Mouse (Mus musculus) C2C12 (cell line): ENCODE results near the gene Il17rc. TPM values are rescaled to one million over a fixed set of nuclear protein-coding genes. Genes with fewer than 3 reads are reported as not detected.

Experiments used
- H3K27me3 ChIP-seq: one replicate; pipeline ENCODE4 v1.6.1; 2011; ENCODE audit not compliant: control insufficient read depth, insufficient read depth, insufficient read length
- H3K36me3 ChIP-seq: one replicate; pipeline ENCODE4 v1.6.1; 2011; ENCODE audit not compliant: control insufficient read depth, insufficient read depth
- H3K4me3 ChIP-seq: one replicate; pipeline ENCODE4 v1.5.1; 2011; ENCODE audit warnings: mild to moderate bottlenecking, control low read depth; ENCODE audit not compliant: poor library complexity, insufficient read depth, severe bottlenecking
- H3K79me2 ChIP-seq: one replicate; pipeline ENCODE4 v1.6.1; 2011; ENCODE audit not compliant: control insufficient read depth, insufficient read depth
- H3K79me3 ChIP-seq: one replicate; pipeline ENCODE4 v1.6.1; 2011; ENCODE audit warnings: low read depth, control low read depth
- H3ac ChIP-seq: one replicate; pipeline ENCODE3; 2011; ENCODE audit warnings: low read depth; ENCODE audit not compliant: control insufficient read depth, insufficient read length
- CEBPB ChIP-seq: IDR thresholded peaks from one replicate; pipeline ENCODE4 v1.6.1; 2011; ENCODE audit warnings: low read depth, mild to moderate bottlenecking, control low read depth, moderate library complexity
- CTCF ChIP-seq: IDR thresholded peaks from one replicate; pipeline ENCODE4 v1.5.1; 2011; ENCODE audit not compliant: control insufficient read depth, insufficient read depth, insufficient read length
- FOSL1 ChIP-seq: IDR thresholded peaks from one replicate; pipeline ENCODE4 v1.8.0; 2011; ENCODE audit warnings: mild to moderate bottlenecking, low read length; ENCODE audit not compliant: poor library complexity, insufficient read depth, severe bottlenecking
- MAX ChIP-seq: IDR thresholded peaks from one replicate; pipeline ENCODE4 v1.6.1; 2011; ENCODE audit warnings: mild to moderate bottlenecking, control low read depth
- MYOD1 ChIP-seq: IDR thresholded peaks from one replicate; pipeline ENCODE4 v1.6.1; 2011; ENCODE audit warnings: low read depth; ENCODE audit not compliant: control insufficient read depth, insufficient read length
- MYOG ChIP-seq: IDR thresholded peaks from one replicate; pipeline ENCODE4 v1.6.1; 2011; ENCODE audit not compliant: control insufficient read depth, insufficient read length; ENCODE audit errors: extremely low read depth
- USF1 ChIP-seq: IDR thresholded peaks from one replicate; pipeline ENCODE4 v1.6.1; 2011; ENCODE audit warnings: low read depth, mild to moderate bottlenecking, control low read depth, moderate library complexity
- polyA plus RNA-seq: library from polyadenylated mRNA; unstranded; fragments of >200 nt; fragmentation: generic; extraction: Trizol; gene quantifications from one replicate; pipeline ENCODE4 v1.2.1, GENCODE M21; 2012; ENCODE audit warnings: missing spikeins

Gene Il17rc
- polyA plus RNA-seq, 1 experiment = 36.2 TPM

DNA sequence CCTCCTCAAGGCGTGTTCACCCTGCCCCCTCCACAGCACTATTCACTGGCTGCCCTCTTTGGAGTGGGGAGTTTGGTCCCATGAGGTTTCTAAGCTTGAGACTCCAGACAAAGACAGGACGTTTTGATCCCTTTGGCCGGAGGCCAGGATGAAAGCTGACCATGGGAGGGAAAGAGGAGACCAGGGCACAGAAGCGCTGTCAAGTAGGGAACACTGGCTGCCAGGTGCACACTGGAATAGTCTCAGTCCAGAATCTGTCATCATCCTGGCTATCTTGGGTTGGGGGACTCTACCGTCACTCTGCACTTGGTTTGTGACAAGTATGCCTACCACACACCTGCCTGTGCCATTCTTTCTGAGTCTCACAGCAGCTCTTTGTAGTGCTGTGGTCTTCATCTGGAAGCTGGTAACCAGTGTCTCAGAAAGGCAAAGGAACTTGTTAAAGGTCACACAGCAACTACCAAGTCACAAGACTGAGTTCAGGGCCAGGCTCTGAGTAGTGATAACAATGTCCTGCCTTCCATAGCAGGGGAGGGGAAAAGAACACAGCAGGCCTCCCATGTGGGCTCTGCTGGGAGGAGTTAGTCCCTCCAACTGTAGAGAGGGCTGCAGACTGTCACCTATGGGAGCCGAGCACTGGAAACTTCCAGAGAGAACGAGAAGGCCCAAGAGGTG lies 37.2 kb downstream of the Il17rc start:
- Histone ChIP-seq H3K36me3 (no peaks in the 10 kb centered on the region), H3K4me3 (no peak overlapping the region), H3K79me3 (no peaks in the 10 kb centered on the region), H3K27me3 (no peaks in the 10 kb centered on the region), H3K79me2 (no peaks in the 10 kb centered on the region), H3ac (no peak overlapping the region)
- TF ChIP-seq MYOD1 (peak; percentile 76), FOSL1 (no peak), MAX (no peak)

DNA sequence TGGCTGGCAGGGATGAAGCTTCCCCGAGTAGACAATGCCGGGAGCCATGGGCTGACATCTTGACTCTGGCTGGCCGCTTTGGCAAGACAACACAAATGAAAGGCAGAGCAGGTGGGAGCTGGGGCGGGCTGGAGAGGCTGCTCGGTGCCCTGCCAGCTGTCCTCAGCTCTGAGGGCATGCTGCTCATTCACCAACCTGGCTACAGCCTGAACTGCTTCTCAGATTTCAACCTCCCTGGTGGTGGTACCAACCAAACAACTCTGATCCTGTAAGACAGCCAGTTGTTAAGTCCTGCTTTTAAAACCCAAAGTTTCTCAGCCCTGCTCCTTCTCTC lies 37.7 kb downstream of the Il17rc start:
- Histone ChIP-seq H3K27me3 (no peaks in the 10 kb centered on the region), H3ac (no peak overlapping the region), H3K79me3 (no peaks in the 10 kb centered on the region), H3K4me3 (no peak overlapping the region), H3K36me3 (no peaks in the 10 kb centered on the region), H3K79me2 (no peaks in the 10 kb centered on the region)
- TF ChIP-seq MYOD1 (peak; percentile 64), FOSL1 (no peak)

DNA sequence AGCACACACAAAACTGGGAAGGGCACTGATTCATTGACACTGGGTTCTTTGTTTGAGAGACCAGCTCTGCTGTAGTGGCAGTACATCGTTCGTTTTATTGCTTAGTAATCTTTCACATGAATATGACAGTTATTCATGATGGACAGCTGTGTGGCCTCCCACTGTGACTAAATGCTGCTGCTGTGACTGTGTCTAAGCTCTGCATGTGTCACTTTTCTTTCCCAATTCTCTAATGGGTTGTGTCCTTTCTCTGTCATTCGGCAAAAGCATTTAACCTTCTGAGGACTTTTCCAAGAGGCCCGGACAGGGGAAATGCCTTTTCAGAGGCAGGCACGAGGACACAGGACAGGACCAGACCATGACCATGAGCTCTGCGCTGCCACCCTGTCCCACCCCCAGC lies 42.7 kb downstream of the Il17rc start:
- no peak overlapping the region for H3K4me3 ChIP-seq
- peaks cover 45% of the 10 kb centered on the region for H3K36me3 ChIP-seq
- H3K79me3 ChIP-seq = no peaks in the 10 kb centered on the region
- TF ChIP-seq MYOD1 (no peak), CTCF (no peak), MYOG (no peak), USF1 (no peak), FOSL1 (no peak), MAX (no peak), CEBPB (no peak)
- no peak overlapping the region for H3ac ChIP-seq
- H3K27me3 ChIP-seq = no peaks in the 10 kb centered on the region
- H3K79me2 ChIP-seq = no peaks in the 10 kb centered on the region

DNA sequence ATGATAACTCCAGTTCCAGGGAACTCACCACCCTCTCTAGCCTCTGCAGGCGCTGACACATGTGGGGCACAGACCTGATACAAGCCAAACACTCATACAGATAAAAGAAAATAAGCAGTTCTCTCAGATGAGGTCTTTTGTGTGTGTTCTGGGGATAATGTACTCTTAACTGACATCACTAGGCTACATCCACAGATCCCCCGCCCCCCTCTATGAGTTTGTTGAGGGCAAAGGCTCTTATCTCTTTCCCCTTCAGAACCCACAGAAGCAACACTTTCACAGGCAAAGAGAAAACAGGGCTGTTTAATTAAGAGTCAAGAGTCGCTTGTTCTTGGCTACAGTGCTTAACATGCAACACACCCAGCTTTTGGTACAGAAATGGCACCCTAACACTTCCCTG lies 43.4 kb downstream of the Il17rc start:
- TF ChIP-seq FOSL1 (no peak), MYOD1 (no peak), CEBPB (no peak), CTCF (no peak)
- H3K27me3 ChIP-seq = no peaks in the 10 kb centered on the region
- no peak overlapping the region for H3K4me3 ChIP-seq
- H3K79me3 ChIP-seq = no peaks in the 10 kb centered on the region
- no peak overlapping the region for H3ac ChIP-seq
- H3K36me3 ChIP-seq = peaks cover 52% of the 10 kb centered on the region
- H3K79me2 ChIP-seq = no peaks in the 10 kb centered on the region

DNA sequence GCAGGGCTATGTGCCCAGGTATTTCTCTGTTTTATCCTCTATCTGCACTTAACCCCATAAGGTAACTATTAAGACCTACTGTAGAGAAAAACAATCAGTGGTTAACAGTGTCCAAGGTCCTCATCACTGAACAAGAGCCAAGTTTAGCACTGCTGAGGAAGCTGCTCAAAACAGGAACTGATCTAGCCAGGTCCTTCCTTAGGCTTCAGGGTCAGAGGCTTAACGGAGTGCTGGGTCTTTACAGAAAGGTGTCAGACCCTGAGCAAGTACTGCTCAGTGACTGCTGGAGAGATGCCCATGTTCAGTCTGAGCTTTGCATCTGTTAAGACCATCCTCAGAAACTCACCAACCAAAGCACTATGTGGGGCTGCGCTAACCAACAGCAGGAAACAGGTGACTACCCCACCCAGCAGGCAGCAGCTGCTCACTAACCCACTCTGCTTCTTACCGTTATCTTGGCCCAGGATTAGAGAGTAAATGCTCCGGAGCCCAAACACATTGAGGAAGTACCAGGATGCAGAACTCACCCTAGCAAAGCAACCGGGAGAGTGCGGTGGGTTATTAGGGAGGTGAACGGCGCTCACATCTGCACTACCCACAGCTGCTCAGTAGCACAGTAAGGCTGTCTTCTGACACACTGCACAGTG lies 46.3 kb downstream of the Il17rc start:
- peaks cover 1% of the 10 kb centered on the region for H3K79me3 ChIP-seq
- H3K79me2 ChIP-seq = no peaks in the 10 kb centered on the region
- peaks cover 77% of the 10 kb centered on the region for H3K36me3 ChIP-seq
- no peak overlapping the region for H3ac ChIP-seq
- no peaks in the 10 kb centered on the region for H3K27me3 ChIP-seq
- TF ChIP-seq MYOD1 (no peak), MYOG (no peak), USF1 (no peak), CTCF (no peak), CEBPB (no peak), MAX (no peak), FOSL1 (no peak)
- H3K4me3 ChIP-seq = no peak overlapping the region

DNA sequence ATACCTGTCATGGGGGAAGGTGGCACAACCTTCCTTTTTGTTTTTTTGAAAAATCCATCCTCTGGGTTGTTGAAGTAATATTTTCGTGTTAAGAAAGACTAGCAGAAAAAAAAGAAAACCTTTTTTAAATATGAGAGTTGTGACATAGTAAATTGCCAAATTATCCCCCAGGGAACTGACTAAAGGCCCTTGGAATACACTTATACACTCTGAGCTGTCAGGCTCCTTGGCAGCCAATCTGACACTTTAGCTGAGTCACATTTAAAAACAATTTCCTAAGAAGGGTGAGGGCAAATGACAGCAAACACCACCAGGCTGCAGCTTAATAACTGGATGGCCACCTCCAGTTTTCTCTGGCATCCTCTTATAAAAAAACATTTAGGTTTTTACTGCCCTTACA lies 51.1 kb downstream of the Il17rc start:
- no peak for TF ChIP-seq USF1
- TF ChIP-seq CEBPB = peak; percentile 68
- no peak for TF ChIP-seq MYOG
- TF ChIP-seq CTCF = no peak
- no peak for TF ChIP-seq FOSL1
- TF ChIP-seq MAX = no peak
- H3K36me3 ChIP-seq = peaks cover 47% of the 10 kb centered on the region
- H3K79me3 ChIP-seq = peaks cover 13% of the 10 kb centered on the region
- peaks cover 46% of the 10 kb centered on the region for H3K79me2 ChIP-seq
- no peak overlapping the region for H3ac ChIP-seq
- no peak overlapping the region for H3K4me3 ChIP-seq
- no peaks in the 10 kb centered on the region for H3K27me3 ChIP-seq
